Comparison of ENCODE assay signal across 14 mouse cellular contexts in genomic region chr15:101372131-101372977, GRCm38 (mm10). TPM values are rescaled to one million over a fixed set of nuclear protein-coding genes. Genes with fewer than 3 reads are reported as not detected.
DNase-seq lines count a peak whose midpoint lies in the region; ATAC-seq and TF ChIP-seq lines count a peak whose summit lies in the region.
"Had no signal": no experiment of that assay in that cellular context is flagged by ENCODE, and none has a peak within 500 bp of the region (broad histone marks: within the 10 kb centered on the region; RNA-seq: fewer than 3 reads in every experiment).

No protein-coding gene starts in this region.

- TF ChIP-seq EP300 in heart, adult 2 months (IDR thresholded peaks at IDR 0.05; ENCODE audit: insufficient read depth, low read depth, low read length) = no peak
- TF ChIP-seq EP300 in lung, postnatal 0 days (IDR thresholded peaks at IDR 0.05) = no peak; the same call in 1 of the 2 replicates
- TF ChIP-seq EP300 in stomach, postnatal 0 days (optimal IDR thresholded peaks at IDR 0.05) = no peak

- no peaks in the 10 kb centered on the region for H3K36me3 ChIP-seq in heart, adult 2 months (ENCODE audit: control insufficient read depth, insufficient read depth, low read length)
- H3K36me3 ChIP-seq in liver, adult 2 months (ENCODE audit: control insufficient read depth, insufficient read depth, low read length) = no peaks in the 10 kb centered on the region
- H3K36me3 ChIP-seq in lung, postnatal 0 days (ENCODE audit: insufficient read depth, low read length) = no peaks in the 10 kb centered on the region
- no peaks in the 10 kb centered on the region for H3K36me3 ChIP-seq in stomach, postnatal 0 days (ENCODE audit: control insufficient read depth, insufficient read depth, low read length)
- H3K36me3 ChIP-seq in midbrain, embryonic 15.5 days (replicated peaks) = no peaks in the 10 kb centered on the region
- H3K36me3 ChIP-seq: embryonic facial prominence, embryonic 12.5 days had no signal

- ATAC-seq in lung, postnatal 0 days = no peak
- ATAC-seq in stomach, postnatal 0 days (ENCODE audit: low FRiP score, low TSS enrichment) = no peak
- no peak for ATAC-seq in midbrain, embryonic 15.5 days (replicated peaks)
- ATAC-seq: CD4-positive, CD25-positive, alpha-beta regulatory T cell, adult 4 months; forebrain, embryonic 13.5 days; Patski had no signal

- no peaks in the 10 kb centered on the region for H3K79me2 ChIP-seq in heart, adult 2 months (replicated peaks; ENCODE audit: control insufficient read depth, insufficient read depth, low read length)
- H3K79me2 ChIP-seq in liver, adult 2 months (ENCODE audit: control insufficient read depth, insufficient read depth, low read length) = no peaks in the 10 kb centered on the region

- H3K27me3 ChIP-seq in heart, adult 2 months (ENCODE audit: control insufficient read depth, insufficient read depth, low read length) = no peaks in the 10 kb centered on the region
- H3K27me3 ChIP-seq in liver, adult 2 months (ENCODE audit: control insufficient read depth, insufficient read depth, low read length) = no peaks in the 10 kb centered on the region
- H3K27me3 ChIP-seq in lung, postnatal 0 days (replicated peaks; ENCODE audit: insufficient read depth, low read length) = no peaks in the 10 kb centered on the region
- no peaks in the 10 kb centered on the region for H3K27me3 ChIP-seq in stomach, postnatal 0 days (ENCODE audit: control insufficient read depth, insufficient read depth, low read length)
- H3K27me3 ChIP-seq in midbrain, embryonic 15.5 days (replicated peaks) = no peaks in the 10 kb centered on the region
- H3K27me3 ChIP-seq: embryonic facial prominence, embryonic 12.5 days; forebrain, embryonic 13.5 days; Patski had no signal

- no peak overlapping the region for H3K4me2 ChIP-seq in lung, postnatal 0 days (replicated peaks; ENCODE audit: low read depth, low read length)
- no peak overlapping the region for H3K4me2 ChIP-seq in stomach, postnatal 0 days (replicated peaks; ENCODE audit: low read depth)
- no peak overlapping the region for H3K4me2 ChIP-seq in midbrain, embryonic 15.5 days
- H3K4me2 ChIP-seq: embryonic facial prominence, embryonic 12.5 days; forebrain, embryonic 13.5 days had no signal

- H3K27ac ChIP-seq in heart, adult 2 months = peak overlapping the region; percentile 38
- H3K27ac ChIP-seq in liver, adult 2 months (replicated peaks; ENCODE audit: insufficient read depth, low read depth, low read length) = no peak overlapping the region
- H3K27ac ChIP-seq in lung, postnatal 0 days (ENCODE audit: low read length) = peak overlapping the region; percentile 94
- H3K27ac ChIP-seq in stomach, postnatal 0 days (replicated peaks) = peak overlapping the region; percentile 58; the same call in 1 of the 2 replicates
- no peak overlapping the region for H3K27ac ChIP-seq in midbrain, embryonic 15.5 days
- H3K27ac ChIP-seq: embryonic facial prominence, embryonic 12.5 days; forebrain, embryonic 13.5 days had no signal

- no peak overlapping the region for H3K9ac ChIP-seq in heart, adult 2 months (ENCODE audit: low read depth, low read length)
- no peak overlapping the region for H3K9ac ChIP-seq in liver, adult 2 months (ENCODE audit: low read depth, low read length)
- no peak overlapping the region for H3K9ac ChIP-seq in lung, postnatal 0 days (replicated peaks; ENCODE audit: low read depth)
- H3K9ac ChIP-seq in stomach, postnatal 0 days (ENCODE audit: low read length) = no peak overlapping the region
- H3K9ac ChIP-seq in midbrain, embryonic 15.5 days = no peak overlapping the region
- H3K9ac ChIP-seq: embryonic facial prominence, embryonic 12.5 days; forebrain, embryonic 13.5 days had no signal

- TF ChIP-seq POLR2A in heart, adult 2 months (IDR thresholded peaks at IDR 0.05; ENCODE audit: insufficient read depth, low read depth, low read length) = no peak
- no peak for TF ChIP-seq POLR2A in liver, adult 2 months (IDR thresholded peaks at IDR 0.05; ENCODE audit: extremely low read depth, insufficient read depth, low read length)

- no peak for DNase-seq in heart, adult 2 months
- no peak for DNase-seq in heart, adult 9 months (ENCODE audit: low spot score in 2 of 2)
- DNase-seq in liver, adult 2 months (ENCODE audit: extremely low read depth, low read depth, low spot score) = peak; percentile 10
- no peak for DNase-seq in liver
- DNase-seq in lung, postnatal 0 days (ENCODE audit: low spot score) = peak; percentile 76
- no peak for DNase-seq in stomach, postnatal 0 days (ENCODE audit: low spot score)
- DNase-seq in thymus, postnatal 4 days = no peak
- DNase-seq: cerebellum, adult 8-10 months; gastrocnemius, postnatal 25 days had no signal

- peaks cover 29% of the 10 kb centered on the region for H3K4me1 ChIP-seq in heart, adult 2 months (ENCODE audit: control insufficient read depth, insufficient read depth, low read length)
- no peaks in the 10 kb centered on the region for H3K4me1 ChIP-seq in liver, adult 2 months (ENCODE audit: control insufficient read depth, insufficient read depth, low read length)
- H3K4me1 ChIP-seq in lung, postnatal 0 days (ENCODE audit: insufficient read depth, low read depth, low read length) = peaks cover 36% of the 10 kb centered on the region
- peaks cover 9% of the 10 kb centered on the region for H3K4me1 ChIP-seq in stomach, postnatal 0 days (replicated peaks; ENCODE audit: control insufficient read depth, insufficient read depth)
- no peaks in the 10 kb centered on the region; the same call in 1 of the 2 replicates for H3K4me1 ChIP-seq in midbrain, embryonic 15.5 days

- 49% methylated on average over 7 of the region's 7 CpGs for WGBS in heart, adult 2 months
- WGBS in liver, adult 2 months = 65% methylated on average over 7 of the region's 7 CpGs
- WGBS in lung, postnatal 0 days = 56% methylated on average over 7 of the region's 7 CpGs
- WGBS in stomach, postnatal 0 days = 69% methylated on average over 7 of the region's 7 CpGs
- 73% methylated on average over 7 of the region's 7 CpGs for WGBS in midbrain, embryonic 15.5 days

- intact Hi-C loops in heart, adult 2 months (cut with DNase I) = no loop called here

- no peaks in the 10 kb centered on the region for H3K9me3 ChIP-seq in lung, postnatal 0 days (ENCODE audit: low read length)
- no peaks in the 10 kb centered on the region for H3K9me3 ChIP-seq in stomach, postnatal 0 days (ENCODE audit: control insufficient read depth, low read length)
- no peaks in the 10 kb centered on the region for H3K9me3 ChIP-seq in midbrain, embryonic 15.5 days
- H3K9me3 ChIP-seq: embryonic facial prominence, embryonic 12.5 days; forebrain, embryonic 13.5 days had no signal

- H3K4me3 ChIP-seq in heart, adult 2 months = no peak overlapping the region
- H3K4me3 ChIP-seq in liver, adult 2 months (ENCODE audit: insufficient read depth, low read depth, low read length) = no peak overlapping the region
- H3K4me3 ChIP-seq in lung, postnatal 0 days (ENCODE audit: low read depth, low read length) = no peak overlapping the region
- no peak overlapping the region for H3K4me3 ChIP-seq in stomach, postnatal 0 days (ENCODE audit: low read depth, low read length)
- no peak overlapping the region for H3K4me3 ChIP-seq in midbrain, embryonic 15.5 days
- H3K4me3 ChIP-seq: embryonic facial prominence, embryonic 12.5 days; forebrain, embryonic 13.5 days had no signal

- no peak for TF ChIP-seq CTCF in heart, adult 2 months (IDR thresholded peaks at IDR 0.05)
- no peak for TF ChIP-seq CTCF in liver, adult 2 months (IDR thresholded peaks at IDR 0.05; ENCODE audit: low read depth, low read length)
- no peak for TF ChIP-seq CTCF in lung, postnatal 0 days (IDR thresholded peaks at IDR 0.05)
- TF ChIP-seq CTCF in stomach, postnatal 0 days (IDR thresholded peaks at IDR 0.05; ENCODE audit: low read depth) = no peak

RNA-seq across cellular contexts. Expression of gene Krt80, which starts 2.4 kb away (rescaled TPM):
- 1 to 10 TPM; 2.2 to 2.8 TPM for total RNA-seq in heart, adult 2 months (2021)
- polyA plus RNA-seq in heart, adult 2 months (2012; rRNA removed) = 2.0 and 3.2 TPM in 2 replicates
- 0.07 and 0.09 TPM in 2 replicates for total RNA-seq in liver, adult 2 months (2014; rRNA removed)
- 0.15 and 0.46 TPM in 2 replicates for polyA plus RNA-seq in liver, adult 2 months (2012; rRNA removed)
- 19.6 and 26.3 TPM in 2 replicates for polyA plus RNA-seq in lung, postnatal 0 days (2015; fragmentation: Nextera tagmentation; extraction: Ambion mirVana)
- 63.0 and 75.8 TPM in 2 replicates for polyA plus RNA-seq in stomach, postnatal 0 days (2015; fragmentation: Nextera tagmentation; extraction: Ambion mirVana)
- 0.09 and 0.23 TPM in 2 replicates for polyA plus RNA-seq in midbrain, embryonic 15.5 days (2015; fragmentation: Nextera tagmentation; extraction: Ambion mirVana)

RNA-seq across cellular contexts. Expression of gene Krt7, which starts 38.5 kb away (rescaled TPM):
- 1 to 10 TPM; 2.5 to 3.1 TPM for total RNA-seq in heart, adult 2 months (2021)
- polyA plus RNA-seq in heart, adult 2 months (2012; rRNA removed) = 2.6 and 3.3 TPM in 2 replicates
- total RNA-seq in liver, adult 2 months (2014; rRNA removed) = 0.20 and 0.37 TPM in 2 replicates
- 0.29 and 0.31 TPM in 2 replicates for polyA plus RNA-seq in liver, adult 2 months (2012; rRNA removed)
- 430 and 463 TPM in 2 replicates for polyA plus RNA-seq in lung, postnatal 0 days (2015; fragmentation: Nextera tagmentation; extraction: Ambion mirVana)
- 191 and 207 TPM in 2 replicates for polyA plus RNA-seq in stomach, postnatal 0 days (2015; fragmentation: Nextera tagmentation; extraction: Ambion mirVana)
- 0.52 and 0.62 TPM in 2 replicates for polyA plus RNA-seq in midbrain, embryonic 15.5 days (2015; fragmentation: Nextera tagmentation; extraction: Ambion mirVana)
- total RNA-seq: gastrocnemius, postnatal 25 days had no signal

Comparison
In these comparisons a context has a peak if more than half of its experiments do, and no peak if none do; other contexts are left out.
1. DNase-seq: peak in liver, adult 2 months (single experiment) and lung, postnatal 0 days (single experiment); none in heart, adult 2 months (0 of 2), heart, adult 9 months (0 of 2), liver (single experiment), stomach, postnatal 0 days (single experiment) and thymus, postnatal 4 days (single experiment).
2. H3K27ac ChIP-seq: peak in heart, adult 2 months (single experiment), lung, postnatal 0 days (single experiment) and stomach, postnatal 0 days (single experiment); none in liver, adult 2 months (single experiment) and midbrain, embryonic 15.5 days (single experiment).
3. RNA of gene Krt7, which starts 38.5 kb away (polyA plus RNA-seq): 430 to 463 TPM in lung, postnatal 0 days and 191 to 207 TPM in stomach, postnatal 0 days; 2.6 to 3.3 TPM in heart, adult 2 months, 0.52 to 0.62 TPM in midbrain, embryonic 15.5 days and 0.29 to 0.31 TPM in liver, adult 2 months; every median in the first group is over 10 times any median in the second.